Mouse (Mus musculus) limb, embryonic 13.5 days (tissue): ENCODE results near the gene Spns2. TPM values are rescaled to one million over a fixed set of nuclear protein-coding genes. Genes with fewer than 3 reads are reported as not detected.
A peak's percentile ranks its signal among the peaks of the same experiment; 100 is the strongest.

ENCODE experiments used
- ATAC-seq: fragments of 200-750 bp; cut with Nextera tagmentation; 2 replicates; pipeline ENCODE4 v1.8.0; 2017; ENCODE audit warnings: low read depth, moderate number of reproducible peaks, moderate TSS enrichment; ENCODE audit not compliant: low FRiP score
- H3K27ac ChIP-seq: fragments of 300-500 bp; sonication (generic); 2 replicates; pipeline ENCODE4 v1.5.1; 2015; ENCODE audit warnings: inconsistent platforms, mild to moderate bottlenecking, moderate library complexity
- H3K27me3 ChIP-seq: fragments of 300-500 bp; sonication (generic); 2 replicates; pipeline ENCODE4 v1.6.1; 2015; ENCODE audit warnings: mild to moderate bottlenecking, inconsistent platforms
- H3K36me3 ChIP-seq: fragments of 300-500 bp; sonication (generic); 2 replicates; pipeline ENCODE4 v1.6.1; 2015; ENCODE audit warnings: inconsistent platforms, mild to moderate bottlenecking, moderate library complexity
- H3K4me1 ChIP-seq: fragments of 300-500 bp; sonication (generic); 2 replicates; pipeline ENCODE4 v1.6.1; 2015; ENCODE audit warnings: inconsistent platforms
- H3K4me2 ChIP-seq: fragments of 300-500 bp; sonication (generic); replicated peaks from 2 replicates; pipeline ENCODE4 v1.6.1; 2015; ENCODE audit warnings: inconsistent platforms, mild to moderate bottlenecking, moderate library complexity
- H3K4me3 ChIP-seq: fragments of 300-500 bp; sonication (generic); 2 replicates; pipeline ENCODE4 v1.5.1; 2015; ENCODE audit warnings: moderate library complexity, mild to moderate bottlenecking, inconsistent platforms
- H3K9ac ChIP-seq: fragments of 300-500 bp; sonication (generic); 2 replicates; pipeline ENCODE4 v1.6.1; 2015; ENCODE audit warnings: mild to moderate bottlenecking, inconsistent platforms
- H3K9me3 ChIP-seq: fragments of 300-500 bp; sonication (generic); 2 replicates; pipeline ENCODE4 v1.6.1; 2016; ENCODE audit warnings: inconsistent platforms
- WGBS: fragments of 180-500 bp; shearing (Covaris S2); methylation state at CpG from one replicate; pipeline ENCODE4 v1.1.7; 2015; 5-methylcytosine and 5-hydroxymethylcytosine counted together
- polyA plus RNA-seq: library from polyadenylated mRNA; unstranded; fragments of >200 nt; fragmentation: Nextera tagmentation; extraction: Ambion mirVana; gene quantifications from 2 replicates; pipeline ENCODE4 v1.2.1, GENCODE M21; 2015

Spns2 gene
- polyA plus RNA-seq, 1 experiment from 2014 or later = 2.1 TPM

DNA sequence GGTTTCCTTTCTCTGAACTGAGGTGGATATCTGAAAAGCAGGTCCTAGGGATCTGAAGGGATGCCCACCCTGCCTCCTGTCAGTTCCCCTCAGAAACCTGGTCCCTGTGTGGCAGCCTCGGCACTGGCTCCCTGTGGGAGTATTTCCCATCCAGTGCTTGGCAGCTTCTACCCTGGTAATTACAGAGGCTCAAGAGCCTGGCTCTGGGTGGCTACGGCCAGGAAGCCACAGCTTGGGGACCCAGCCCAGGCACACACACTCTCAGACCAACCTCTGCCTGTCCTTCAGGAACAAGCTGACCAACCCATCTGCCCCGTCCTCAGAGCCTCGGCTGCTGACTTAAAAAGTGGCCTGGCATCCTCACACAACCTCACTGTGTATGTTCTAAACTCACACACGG lies 8.4 kb downstream of the Spns2 start:
- no peaks in the 10 kb centered on the region for H3K9me3 ChIP-seq
- peaks cover 10% of the 10 kb centered on the region for H3K27me3 ChIP-seq
- 75% methylated on average over 5 of the region's 5 CpGs for WGBS
- no peak for ATAC-seq
- H3K36me3 ChIP-seq = no peaks in the 10 kb centered on the region
- H3K4me1 ChIP-seq = peaks cover 9% of the 10 kb centered on the region
- H3K4me2 ChIP-seq = no peak overlapping the region
- no peak overlapping the region for H3K9ac ChIP-seq
- no peak overlapping the region for H3K4me3 ChIP-seq
- no peak overlapping the region for H3K27ac ChIP-seq

DNA sequence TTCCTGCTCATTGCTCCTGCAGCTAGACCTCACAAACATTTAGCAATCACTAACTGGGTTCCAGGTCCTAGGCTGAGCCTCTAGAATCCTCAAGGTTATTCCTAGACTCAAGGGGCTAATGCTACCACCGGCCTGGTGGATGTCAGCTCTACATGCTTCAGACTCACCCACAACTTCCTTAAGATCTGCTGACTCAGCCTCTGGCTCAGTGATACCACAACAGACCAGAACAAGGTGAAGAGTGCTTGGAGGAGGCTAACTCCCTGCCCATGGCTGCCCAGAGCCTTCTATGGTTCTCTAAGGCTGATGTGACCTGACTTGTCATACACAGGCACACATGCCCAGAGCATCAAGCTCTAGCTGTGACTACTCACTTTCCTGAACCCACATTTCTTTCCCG lies 10.2 kb downstream of the Spns2 start:
- Histone ChIP-seq H3K4me3 (no peak overlapping the region), H3K4me2 (no peak overlapping the region), H3K9me3 (no peaks in the 10 kb centered on the region), H3K9ac (no peak overlapping the region), H3K36me3 (no peaks in the 10 kb centered on the region), H3K27me3 (no peaks in the 10 kb centered on the region), H3K27ac (no peak overlapping the region), H3K4me1 (peaks cover 9% of the 10 kb centered on the region)
- ATAC-seq = no peak
- WGBS = 85% methylated on average over 2 of the region's 2 CpGs

DNA sequence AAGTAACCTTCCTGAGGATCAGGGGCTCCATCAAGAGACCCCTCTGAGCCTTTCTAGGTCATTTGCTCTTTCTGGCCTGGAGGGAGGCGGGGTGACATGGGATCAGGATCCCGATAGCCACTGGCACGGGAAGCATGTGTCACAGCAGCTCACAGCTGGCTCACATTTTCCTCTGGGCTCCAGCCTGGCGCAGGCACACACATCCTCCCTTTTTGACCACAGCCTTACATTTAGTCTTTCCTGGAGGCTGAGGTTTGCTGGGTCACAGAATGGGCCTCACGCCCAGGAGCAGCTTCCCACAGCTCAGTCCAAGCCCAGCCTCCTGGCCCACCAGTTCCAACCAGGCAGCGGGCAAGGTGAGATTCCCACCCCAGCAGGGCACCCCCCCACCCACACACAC lies 11.5 kb downstream of the Spns2 start:
- peak overlapping the region; percentile 39; the same call in 1 of the 2 replicates for H3K27ac ChIP-seq

DNA sequence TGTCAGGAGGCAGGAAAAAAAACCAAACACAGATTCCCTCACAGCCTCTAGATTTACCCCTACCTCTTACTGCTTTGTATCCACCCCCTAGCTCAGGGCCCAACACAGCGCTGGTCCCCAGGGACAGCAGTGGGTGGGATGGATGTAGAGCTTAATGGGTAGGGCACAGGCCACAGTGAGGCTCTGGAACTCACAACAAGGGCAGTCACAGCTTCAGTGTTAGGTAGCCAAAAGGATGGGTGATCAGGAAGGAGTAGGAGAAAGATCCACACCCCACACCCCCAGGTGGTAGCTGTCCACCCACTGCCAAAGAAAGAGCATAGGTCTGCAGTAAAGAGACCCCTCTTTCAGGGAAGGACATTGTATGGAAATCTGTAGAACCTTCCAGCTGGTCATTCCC lies 12.1 kb downstream of the Spns2 start:
- peaks cover 9% of the 10 kb centered on the region for H3K4me1 ChIP-seq
- peak overlapping the region; percentile 39; the same call in 1 of the 2 replicates for H3K27ac ChIP-seq

More for the DNA sequence above, 11.5 kb downstream of the Spns2 start:
- H3K4me3 ChIP-seq = no peak overlapping the region
- ATAC-seq = no peak
- peaks cover 9% of the 10 kb centered on the region for H3K4me1 ChIP-seq
- WGBS = 67% methylated on average over 6 of the region's 6 CpGs
- H3K36me3 ChIP-seq = no peaks in the 10 kb centered on the region
- H3K27me3 ChIP-seq = no peaks in the 10 kb centered on the region
- no peak overlapping the region for H3K4me2 ChIP-seq
- no peaks in the 10 kb centered on the region for H3K9me3 ChIP-seq
- no peak overlapping the region for H3K9ac ChIP-seq

DNA sequence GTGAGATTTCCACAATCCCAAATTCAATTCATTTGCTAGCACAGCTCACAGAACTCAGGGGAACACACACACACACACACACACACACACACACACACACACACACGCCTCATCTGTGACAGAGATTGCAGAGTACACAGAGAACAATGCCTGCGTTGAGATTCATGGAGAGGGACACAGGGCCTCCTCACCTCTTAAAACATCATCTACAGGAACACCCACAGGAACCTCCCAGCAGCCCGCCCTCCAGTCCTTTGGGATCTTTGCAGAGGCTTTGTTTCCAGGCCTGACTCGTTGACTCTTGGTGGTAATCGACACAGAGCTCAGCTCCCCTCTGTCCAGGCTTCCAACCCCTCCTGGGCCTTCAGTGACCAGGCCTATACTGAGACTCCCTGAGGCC lies 12.5 kb downstream of the Spns2 start:
- H3K9me3 ChIP-seq = no peaks in the 10 kb centered on the region
- H3K4me3 ChIP-seq = no peak overlapping the region
- peaks cover 9% of the 10 kb centered on the region for H3K4me1 ChIP-seq
- no peaks in the 10 kb centered on the region for H3K27me3 ChIP-seq
- H3K9ac ChIP-seq = no peak overlapping the region
- H3K36me3 ChIP-seq = no peaks in the 10 kb centered on the region
- H3K27ac ChIP-seq = no peak overlapping the region
- ATAC-seq = no peak
- WGBS = 55% methylated on average over 5 of the region's 5 CpGs
- H3K4me2 ChIP-seq = no peak overlapping the region

More for the DNA sequence above, 12.1 kb downstream of the Spns2 start:
- Histone ChIP-seq H3K9ac (no peak overlapping the region), H3K36me3 (no peaks in the 10 kb centered on the region), H3K4me2 (no peak overlapping the region), H3K4me3 (no peak overlapping the region), H3K27me3 (no peaks in the 10 kb centered on the region), H3K9me3 (no peaks in the 10 kb centered on the region)
- 74% methylated on average over 1 of the region's 1 CpGs for WGBS
- ATAC-seq = no peak

DNA sequence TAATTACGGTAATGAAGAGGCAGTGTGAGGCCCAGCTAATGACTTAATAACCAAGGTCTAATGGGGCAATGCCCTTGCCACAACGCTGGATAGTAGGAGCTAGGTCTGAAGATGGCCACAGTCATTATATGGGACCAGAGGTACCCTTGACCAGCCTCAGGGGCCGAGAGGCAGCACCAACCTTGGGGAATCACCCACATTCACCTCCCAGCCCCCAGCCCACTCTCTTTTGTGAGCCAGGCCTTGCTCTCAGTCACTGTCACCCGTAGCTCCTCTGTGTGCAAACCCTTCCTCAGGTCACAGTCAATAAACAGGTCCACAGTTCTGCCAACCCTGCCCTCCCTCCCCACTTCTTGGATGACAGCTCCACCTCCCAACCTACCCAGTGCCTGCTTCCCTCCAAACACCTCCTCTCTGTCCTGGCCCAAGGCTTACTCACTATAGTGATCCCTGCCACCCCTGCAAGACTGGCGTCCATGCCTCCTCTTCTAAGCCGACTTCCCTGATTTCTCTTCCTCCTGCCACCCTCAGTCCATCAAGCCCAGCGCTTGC lies 13.6 kb downstream of the Spns2 start:
- Histone ChIP-seq H3K27me3 (no peaks in the 10 kb centered on the region), H3K4me3 (no peak overlapping the region), H3K4me2 (no peak overlapping the region), H3K4me1 (peaks cover 9% of the 10 kb centered on the region), H3K36me3 (no peaks in the 10 kb centered on the region), H3K9me3 (no peaks in the 10 kb centered on the region), H3K27ac (no peak overlapping the region), H3K9ac (no peak overlapping the region)
- ATAC-seq = no peak
- 71% methylated on average over 7 of the region's 7 CpGs for WGBS

DNA sequence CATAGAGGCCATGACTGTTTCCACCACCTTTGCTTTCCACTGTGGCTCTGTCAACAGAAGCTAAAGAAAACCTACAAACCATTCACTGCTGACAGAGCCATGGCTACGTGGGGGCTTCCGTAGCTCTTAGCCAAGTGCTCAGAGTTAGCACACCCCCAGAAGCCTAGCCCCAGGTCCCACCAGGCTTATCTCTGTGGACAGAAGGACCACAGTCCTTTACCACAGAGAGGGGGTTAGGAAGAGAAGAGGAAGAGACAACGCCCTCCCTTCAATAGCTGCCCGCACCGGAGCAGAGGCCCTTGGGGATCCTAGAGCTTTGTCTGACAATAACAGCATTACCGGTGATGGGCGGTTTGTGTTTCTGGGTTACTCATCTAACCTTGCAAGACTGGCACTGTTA lies 14.3 kb downstream of the Spns2 start:
- no peaks in the 10 kb centered on the region for H3K27me3 ChIP-seq
- WGBS = 81% methylated on average over 7 of the region's 7 CpGs
- H3K27ac ChIP-seq = no peak overlapping the region
- H3K9me3 ChIP-seq = no peaks in the 10 kb centered on the region
- H3K4me2 ChIP-seq = no peak overlapping the region
- no peak for ATAC-seq
- H3K9ac ChIP-seq = no peak overlapping the region
- peaks cover 9% of the 10 kb centered on the region for H3K4me1 ChIP-seq
- H3K4me3 ChIP-seq = no peak overlapping the region
- H3K36me3 ChIP-seq = no peaks in the 10 kb centered on the region

DNA sequence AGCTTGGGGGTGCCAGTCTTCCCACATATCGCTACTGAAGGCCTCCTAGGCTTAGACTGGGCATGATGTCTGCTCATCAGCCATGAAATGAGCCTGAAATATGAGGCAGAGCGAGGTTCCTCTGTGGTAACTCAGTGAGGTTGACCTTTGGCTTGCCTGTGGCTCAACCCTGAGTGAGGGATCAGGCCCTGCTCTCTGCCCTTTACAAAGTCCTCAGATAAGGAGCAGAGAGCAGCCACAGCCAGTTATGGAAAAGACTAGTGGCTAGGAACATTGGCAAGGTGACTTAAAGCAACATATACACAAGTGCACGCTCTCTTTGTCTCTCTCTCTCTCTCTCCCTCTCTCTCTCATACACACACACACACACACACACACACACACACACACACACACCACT lies 14.8 kb downstream of the Spns2 start:
- Histone ChIP-seq H3K27me3 (no peaks in the 10 kb centered on the region), H3K4me3 (no peak overlapping the region), H3K36me3 (no peaks in the 10 kb centered on the region), H3K27ac (no peak overlapping the region), H3K9ac (no peak overlapping the region), H3K4me1 (peaks cover 9% of the 10 kb centered on the region), H3K4me2 (no peak overlapping the region), H3K9me3 (no peaks in the 10 kb centered on the region)
- no peak for ATAC-seq
- 80% methylated on average over 3 of the region's 3 CpGs for WGBS

DNA sequence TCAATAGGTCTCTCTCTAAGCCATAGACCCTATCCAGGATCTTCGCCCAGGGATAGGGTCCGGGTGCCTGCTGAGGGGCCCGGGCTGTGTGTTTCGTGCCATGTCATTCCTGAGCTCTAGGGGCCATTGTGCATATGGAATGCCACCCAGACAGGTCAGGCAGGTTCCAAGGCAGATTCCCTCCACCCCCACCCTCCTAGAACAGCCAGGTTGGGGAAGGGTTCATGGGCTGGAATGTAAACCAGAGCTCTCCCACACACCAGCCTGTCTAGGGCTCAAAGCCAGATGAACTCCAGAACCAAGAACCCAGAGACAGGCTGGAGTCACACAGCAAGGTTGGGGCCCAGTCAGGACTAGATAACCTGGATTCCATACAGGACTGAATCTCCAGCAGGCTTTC lies 16.2 kb downstream of the Spns2 start:
- no peak overlapping the region for H3K4me3 ChIP-seq
- H3K9me3 ChIP-seq = no peaks in the 10 kb centered on the region
- H3K27me3 ChIP-seq = no peaks in the 10 kb centered on the region
- H3K27ac ChIP-seq = no peak overlapping the region
- H3K36me3 ChIP-seq = no peaks in the 10 kb centered on the region
- no peak overlapping the region for H3K4me2 ChIP-seq
- ATAC-seq = 0 out of 2 replicates have a peak, but pooled peaks have one; percentile 25
- WGBS = 73% methylated on average over 4 of the region's 4 CpGs
- H3K9ac ChIP-seq = no peak overlapping the region
- peaks cover 9% of the 10 kb centered on the region for H3K4me1 ChIP-seq

DNA sequence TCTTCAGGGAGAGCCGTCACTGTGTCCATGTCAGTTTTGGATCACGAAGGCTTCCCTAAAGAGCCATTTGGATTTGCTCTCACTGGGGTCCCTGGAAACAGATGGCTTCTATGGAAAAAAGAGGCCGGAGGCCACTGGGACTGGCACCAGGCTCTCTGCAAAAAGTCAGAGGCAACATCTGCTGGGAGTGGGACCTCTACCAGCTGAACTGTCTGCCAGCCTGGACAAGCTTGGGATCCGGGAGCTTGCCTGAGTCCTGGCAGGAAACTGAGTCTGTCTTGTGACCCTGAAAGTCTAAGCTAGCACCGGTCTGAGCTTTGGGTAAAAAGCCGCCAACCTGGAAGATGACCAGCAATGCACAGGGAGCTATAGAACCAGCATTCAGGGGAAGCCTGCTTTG lies 18.3 kb downstream of the Spns2 start:
- ATAC-seq = no peak
- 79% methylated on average over 6 of the region's 6 CpGs for WGBS

DNA sequence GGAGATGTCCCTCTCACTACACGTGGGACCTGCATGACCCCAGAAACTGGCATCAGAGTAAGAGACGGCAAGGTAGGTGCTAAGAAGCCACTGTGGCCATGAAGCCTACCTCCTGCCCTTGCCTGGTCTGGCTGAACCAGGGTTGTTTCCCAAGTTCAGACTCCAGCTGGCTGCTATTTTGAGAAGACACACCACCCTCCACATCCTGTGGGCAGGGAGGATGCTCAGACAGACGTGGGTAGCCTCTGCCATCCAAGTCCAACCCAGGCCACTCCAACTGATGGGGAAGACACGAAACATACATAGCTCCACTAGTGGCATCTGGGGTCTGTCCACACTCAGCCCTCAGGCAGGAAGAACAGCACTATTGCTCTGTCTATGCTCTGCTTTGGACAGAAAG lies 19.7 kb downstream of the Spns2 start:
- Histone ChIP-seq H3K9ac (no peak overlapping the region), H3K4me1 (peaks cover 10% of the 10 kb centered on the region; the same call in 1 of the 2 replicates), H3K4me3 (no peak overlapping the region), H3K4me2 (no peak overlapping the region), H3K27ac (no peak overlapping the region), H3K9me3 (no peaks in the 10 kb centered on the region), H3K27me3 (no peaks in the 10 kb centered on the region), H3K36me3 (no peaks in the 10 kb centered on the region)
- WGBS = 58% methylated on average over 4 of the region's 4 CpGs
- ATAC-seq = no peak

More for the DNA sequence above, 18.3 kb downstream of the Spns2 start:
- H3K27me3 ChIP-seq = no peaks in the 10 kb centered on the region
- H3K4me3 ChIP-seq = no peak overlapping the region
- H3K27ac ChIP-seq = no peak overlapping the region
- no peak overlapping the region for H3K9ac ChIP-seq
- H3K9me3 ChIP-seq = no peaks in the 10 kb centered on the region
- no peak overlapping the region for H3K4me2 ChIP-seq
- H3K4me1 ChIP-seq = peaks cover 8% of the 10 kb centered on the region; the same call in 1 of the 2 replicates
- H3K36me3 ChIP-seq = no peaks in the 10 kb centered on the region

DNA sequence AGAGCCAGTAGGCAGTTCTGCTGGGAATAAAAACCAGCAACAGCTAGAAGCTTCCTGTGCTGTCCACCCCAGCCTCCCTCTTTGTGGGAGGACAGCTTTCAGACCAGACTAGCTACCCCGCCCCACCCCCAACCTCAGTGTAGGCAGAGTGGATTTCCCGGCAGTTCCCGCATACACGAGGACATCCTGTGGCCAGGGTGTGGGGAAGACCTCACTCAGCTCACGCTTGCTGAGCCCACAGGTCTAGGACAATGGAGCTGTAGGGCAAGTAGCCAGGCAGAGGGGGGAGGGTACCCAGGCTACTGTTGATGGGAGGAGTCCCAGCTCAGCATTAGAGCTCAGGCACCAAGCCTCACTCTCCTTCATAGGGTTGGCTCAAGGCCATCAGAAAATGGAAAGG lies 20.5 kb downstream of the Spns2 start:
- Histone ChIP-seq H3K4me2 (no peak overlapping the region), H3K36me3 (no peaks in the 10 kb centered on the region), H3K27ac (peak overlapping the region; percentile 3; the same call in 1 of the 2 replicates), H3K9me3 (no peaks in the 10 kb centered on the region), H3K9ac (no peak overlapping the region), H3K27me3 (no peaks in the 10 kb centered on the region), H3K4me3 (no peak overlapping the region), H3K4me1 (peaks cover 10% of the 10 kb centered on the region; the same call in 1 of the 2 replicates)
- no peak for ATAC-seq
- 38% methylated on average over 5 of the region's 5 CpGs for WGBS

DNA sequence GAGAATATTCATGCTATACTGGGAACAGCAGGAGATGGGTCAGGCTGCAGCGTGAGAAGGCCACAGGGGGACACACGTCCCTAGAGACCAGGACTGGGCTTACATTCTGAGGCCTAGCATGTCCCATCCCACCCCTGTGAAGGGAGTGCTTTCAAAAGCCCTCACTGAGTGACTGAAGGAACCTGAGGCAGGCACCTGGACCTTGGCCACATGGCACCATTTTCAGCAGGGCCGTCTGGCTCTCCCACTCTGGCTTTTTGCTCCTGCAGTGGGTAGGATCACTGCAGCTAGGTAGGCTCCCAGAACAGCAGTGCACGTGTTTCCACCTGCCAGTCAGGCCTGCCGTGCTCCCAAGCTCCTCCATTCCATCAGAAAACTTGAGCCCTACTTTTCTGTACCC lies 21.2 kb downstream of the Spns2 start:
- H3K36me3 ChIP-seq = no peaks in the 10 kb centered on the region
- no peak overlapping the region for H3K4me3 ChIP-seq
- no peaks in the 10 kb centered on the region for H3K9me3 ChIP-seq
- H3K9ac ChIP-seq = no peak overlapping the region
- H3K27me3 ChIP-seq = no peaks in the 10 kb centered on the region
- peaks cover 10% of the 10 kb centered on the region; the same call in 1 of the 2 replicates for H3K4me1 ChIP-seq
- H3K4me2 ChIP-seq = no peak overlapping the region
- no peak for ATAC-seq
- H3K27ac ChIP-seq = peak overlapping the region; percentile 3; the same call in 1 of the 2 replicates
- 72% methylated on average over 5 of the region's 5 CpGs for WGBS
